Comparison of ENCODE assay signal across 26 mouse cellular contexts in the genomic region with DNA sequence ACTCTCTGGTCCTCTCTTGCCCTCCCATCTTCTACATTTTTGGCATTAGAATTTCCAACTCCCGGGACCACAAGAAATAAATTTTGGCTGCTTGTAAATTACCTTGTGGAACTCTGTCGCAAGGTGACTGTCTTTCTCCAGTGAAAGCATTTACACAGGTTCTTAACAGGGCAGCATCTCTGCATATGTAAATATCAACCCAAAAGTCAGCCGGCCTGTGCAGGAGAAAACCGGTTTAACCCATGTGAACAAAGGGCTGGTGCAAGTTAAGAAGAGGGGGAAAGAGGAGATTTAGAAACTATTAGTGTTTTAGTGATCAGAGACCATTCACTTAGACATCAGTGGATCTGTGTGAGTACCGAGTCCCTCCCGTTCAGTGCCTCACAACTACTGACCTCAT. TPM values are rescaled to one million over a fixed set of nuclear protein-coding genes. Genes with fewer than 3 reads are reported as not detected.
A peak's percentile ranks its signal among the peaks of the same experiment; 100 is the strongest.
DNase-seq lines count a peak whose midpoint lies in the region; ATAC-seq and TF ChIP-seq lines count a peak whose summit lies in the region.
"Had no signal": no experiment of that assay in that cellular context is flagged by ENCODE, and none has a peak within 500 bp of the region (broad histone marks: within the 10 kb centered on the region; RNA-seq: fewer than 3 reads in every experiment).

No protein-coding gene starts in this region.

- no peak for TF ChIP-seq CTCF in E14TG2a.4 (conservative IDR thresholded peaks at IDR 0.05; ENCODE audit: low read length)

- no peaks in the 10 kb centered on the region for H3K27me3 ChIP-seq in kidney, embryonic 15.5 days
- H3K27me3 ChIP-seq in E14TG2a.4 (ENCODE audit: insufficient read depth, low read length), result 0 out of 2 replicates have a peak, but pooled peaks cover under 1% of the 10 kb centered on the region
- no peaks in the 10 kb centered on the region for H3K27me3 ChIP-seq in embryonic facial prominence, embryonic 15.5 days
- no peaks in the 10 kb centered on the region for H3K27me3 ChIP-seq in neural tube, embryonic 15.5 days (replicated peaks)
- H3K27me3 ChIP-seq: heart, embryonic 13.5 days; neural tube, embryonic 12.5 days; Patski had no signal

- H3K36me3 ChIP-seq in kidney, embryonic 15.5 days, result no peaks in the 10 kb centered on the region
- no peaks in the 10 kb centered on the region for H3K36me3 ChIP-seq in E14TG2a.4 (ENCODE audit: insufficient read depth, low read length)
- no peaks in the 10 kb centered on the region for H3K36me3 ChIP-seq in embryonic facial prominence, embryonic 15.5 days
- no peaks in the 10 kb centered on the region for H3K36me3 ChIP-seq in neural tube, embryonic 15.5 days
- H3K36me3 ChIP-seq: forebrain, embryonic 10.5 days; heart, embryonic 13.5 days; midbrain, embryonic 10.5 days; neural tube, embryonic 12.5 days had no signal

- no peaks in the 10 kb centered on the region for H3K9me3 ChIP-seq in kidney, embryonic 15.5 days (replicated peaks)
- peaks cover 11% of the 10 kb centered on the region for H3K9me3 ChIP-seq in E14TG2a.4 (ENCODE audit: low read length)
- H3K9me3 ChIP-seq in embryonic facial prominence, embryonic 15.5 days (replicated peaks), result no peaks in the 10 kb centered on the region
- H3K9me3 ChIP-seq in neural tube, embryonic 15.5 days (replicated peaks), result no peaks in the 10 kb centered on the region
- H3K9me3 ChIP-seq: forebrain, embryonic 10.5 days; heart, embryonic 13.5 days; midbrain, embryonic 10.5 days; neural tube, embryonic 12.5 days had no signal

- H3K9ac ChIP-seq in kidney, embryonic 15.5 days, result no peak overlapping the region
- no peak overlapping the region for H3K9ac ChIP-seq in embryonic facial prominence, embryonic 15.5 days
- no peak overlapping the region for H3K9ac ChIP-seq in neural tube, embryonic 15.5 days (replicated peaks)
- H3K9ac ChIP-seq: hindbrain, embryonic 14.5 days; liver, embryonic 14.5 days; neural tube, embryonic 12.5 days had no signal

- no peak overlapping the region for H3K27ac ChIP-seq in kidney, embryonic 15.5 days
- H3K27ac ChIP-seq in embryonic facial prominence, embryonic 15.5 days (replicated peaks), result peak overlapping the region; percentile 44; the same call in 1 of the 2 replicates
- H3K27ac ChIP-seq in neural tube, embryonic 15.5 days (replicated peaks), result no peak overlapping the region
- H3K27ac ChIP-seq: forebrain, embryonic 10.5 days; heart, embryonic 13.5 days; hindbrain, embryonic 14.5 days; liver, embryonic 14.5 days; midbrain, embryonic 10.5 days; neural tube, embryonic 12.5 days had no signal

- H3K4me1 ChIP-seq in kidney, embryonic 15.5 days, result peaks cover 18% of the 10 kb centered on the region
- peaks cover 62% of the 10 kb centered on the region for H3K4me1 ChIP-seq in E14TG2a.4 (replicated peaks; ENCODE audit: low read depth, low read length)
- peaks cover 8% of the 10 kb centered on the region; the same call in 1 of the 2 replicates for H3K4me1 ChIP-seq in embryonic facial prominence, embryonic 15.5 days
- H3K4me1 ChIP-seq in neural tube, embryonic 15.5 days, result no peaks in the 10 kb centered on the region
- H3K4me1 ChIP-seq: forebrain, embryonic 10.5 days; midbrain, embryonic 10.5 days; neural tube, embryonic 12.5 days had no signal

- H3K4me3 ChIP-seq in kidney, embryonic 15.5 days (replicated peaks), result no peak overlapping the region
- H3K4me3 ChIP-seq in E14TG2a.4 (replicated peaks; ENCODE audit: low read length), result peak overlapping the region; percentile 66
- H3K4me3 ChIP-seq in embryonic facial prominence, embryonic 15.5 days (replicated peaks), result no peak overlapping the region
- no peak overlapping the region for H3K4me3 ChIP-seq in neural tube, embryonic 15.5 days (replicated peaks)
- H3K4me3 ChIP-seq: forebrain, embryonic 10.5 days; heart, embryonic 13.5 days; midbrain, embryonic 10.5 days; myocyte; neural tube, embryonic 12.5 days had no signal

- ATAC-seq in kidney, embryonic 15.5 days (replicated peaks; ENCODE audit: low FRiP score), result no peak
- ATAC-seq in embryonic facial prominence, embryonic 15.5 days (ENCODE audit: insufficient number of reproducible peaks, low FRiP score, low TSS enrichment, low read depth), result no peak
- no peak for ATAC-seq in neural tube, embryonic 15.5 days (ENCODE audit: low FRiP score)
- ATAC-seq in activated CD4-positive, CD25-positive, alpha-beta regulatory T cell, adult 4 months, result no peak
- ATAC-seq: CD4-positive, CD25-positive, alpha-beta regulatory T cell, adult 4 months; forebrain, embryonic 16.5 days; intestine, postnatal 0 days; Patski had no signal

- 0 out of 2 replicates have a peak overlapping the region, but pooled peaks have one; percentile 9 for H3K4me2 ChIP-seq in kidney, embryonic 15.5 days
- no peak overlapping the region for H3K4me2 ChIP-seq in embryonic facial prominence, embryonic 15.5 days (replicated peaks)
- no peak overlapping the region for H3K4me2 ChIP-seq in neural tube, embryonic 15.5 days
- H3K4me2 ChIP-seq: heart, embryonic 13.5 days; hindbrain, embryonic 14.5 days; neural tube, embryonic 12.5 days had no signal

- 44% methylated on average over 6 of the region's 6 CpGs for WGBS in kidney, embryonic 15.5 days
- 36% methylated on average over 6 of the region's 6 CpGs for WGBS in embryonic facial prominence, embryonic 15.5 days
- 56% methylated on average over 6 of the region's 6 CpGs for WGBS in neural tube, embryonic 15.5 days

- DNase-seq in kidney, postnatal 10 days, result no peak
- DNase-seq in ES-CJ7 (ENCODE audit: low read depth, low spot score), result peak; percentile 91
- DNase-seq: adrenal gland, adult 2 months; adrenal gland, postnatal 36 days; cerebellum, adult 18-20 months; gastrocnemius, postnatal 10 days; layer of hippocampus, adult 9-11 months; liver; lung, adult 2 months; lung, postnatal 14 days had no signal

RNA-seq across cellular contexts. Expression of gene Trappc10, which starts 15.3 kb away (rescaled TPM):
- polyA plus RNA-seq in kidney, embryonic 15.5 days (2015; fragmentation: Nextera tagmentation; extraction: Ambion mirVana), result 12.5 and 12.7 TPM in 2 replicates
- polyA plus RNA-seq in embryonic facial prominence, embryonic 15.5 days (2015; fragmentation: Nextera tagmentation; extraction: Ambion mirVana), result 15.8 and 16.1 TPM in 2 replicates
- polyA plus RNA-seq in neural tube, embryonic 15.5 days (2015; fragmentation: Nextera tagmentation; extraction: Ambion mirVana), result 23.1 and 28.4 TPM in 2 replicates
- polyA plus RNA-seq in activated CD4-positive, CD25-positive, alpha-beta regulatory T cell, adult 4 months (2017; shearing (Covaris generic)), result 10 to 100 TPM in 1 of 2 experiments, 1 to 10 TPM in 1; 5.1 to 11.0 TPM
